Mouse (Mus musculus) liver, postnatal 0 days (tissue): ENCODE results near the gene Raver1.

Experiments
- CTCF ChIP-seq: sonication (generic); IDR thresholded peaks from 2 replicates; pipeline ENCODE4 v1.5.1; 2016; ENCODE audit warnings: antibody characterized with exemption, low read depth
- EP300 ChIP-seq: IDR thresholded peaks from 2 replicates; pipeline ENCODE4 v1.6.1; 2016; ENCODE audit warnings: antibody characterized with exemption, low read depth, mild to moderate bottlenecking

- TF ChIP-seq CTCF (no peak), EP300 (no peak)
Observed at GRCm38 (mm10) chr9:21035586-21035985, 56.2 kb downstream of the Raver1 start.
